Mouse (Mus musculus): ENCODE data around the gene Phactr3.

GRCm38 (mm10) chr2:178153601-178154000, 34.8 kb downstream of the Phactr3 start:
- TF ChIP-seq CTCF (IDR thresholded peaks at IDR 0.05; ENCODE audit: borderline replicate concordance, control insufficient read depth, extremely low read depth, insufficient read depth, low read length, poor library complexity) (no peak), POLR2A (IDR thresholded peaks at IDR 0.05; ENCODE audit: control insufficient read depth, extremely low read depth, insufficient read depth, low read length, poor library complexity) (no peak)
